Mouse (Mus musculus) CH12.LX (cell line): ENCODE results near the gene Zfhx3. TPM values are rescaled to one million over a fixed set of nuclear protein-coding genes. Genes with fewer than 3 reads are reported as not detected.

ENCODE experiments used
- DNase-seq: peaks from one replicate; pipeline ENCODE4 v3.0.0-alpha.2; 2013; ENCODE audit errors: extremely low read depth
- H3K27ac ChIP-seq: 2 replicates; pipeline ENCODE4 v1.5.1; 2012; ENCODE audit warnings: low read depth, mild to moderate bottlenecking, control low read depth, moderate library complexity; ENCODE audit not compliant: insufficient read depth
- H3K27me3 ChIP-seq: replicated peaks from 2 replicates; pipeline ENCODE3; 2012; ENCODE audit warnings: inconsistent platforms
- H3K36me3 ChIP-seq, 2 experiments: replicated peaks in 1 of 2; 2 replicates each; pipeline versions ENCODE3 to v1.6.1; 2012; ENCODE audit warnings: inconsistent platforms in 1 of 2, low read length in 1 of 2, mild to moderate bottlenecking in 1 of 2, mixed read lengths in 1 of 2, moderate library complexity in 1 of 2; ENCODE audit not compliant: control insufficient read depth in 1 of 2, insufficient read depth in 1 of 2
- H3K4me1 ChIP-seq, 2 experiments: 2 replicates each; pipeline ENCODE4 v1.6.1; 2012; ENCODE audit warnings: inconsistent platforms in 1 of 2, moderate library complexity in 1 of 2; ENCODE audit not compliant: insufficient read depth in 2 of 2, control insufficient read depth in 1 of 2
- H3K4me2 ChIP-seq: 2 replicates; pipeline ENCODE4 v1.6.1; 2012; ENCODE audit warnings: low read depth, mild to moderate bottlenecking, control low read depth; ENCODE audit not compliant: poor library complexity, insufficient read depth, severe bottlenecking
- H3K4me3 ChIP-seq, 3 experiments: fragments of 150-350 bp in 1 of 3; sonication (generic) in 1 of 3; replicated peaks in 1 of 3; 2 replicates each; pipeline versions ENCODE3 to v1.5.1; 2011 to 2012; ENCODE audit warnings: low read depth in 2 of 3, low read length in 2 of 3, mild to moderate bottlenecking in 2 of 3, moderate library complexity in 2 of 3, control low read depth in 1 of 3, improper control_type of control experiment in 1 of 3, inconsistent platforms in 1 of 3, mixed read lengths in 1 of 3; ENCODE audit not compliant: poor library complexity in 1 of 3
- H3K79me2 ChIP-seq: replicated peaks from 2 replicates; pipeline ENCODE4 v1.6.1; 2012; ENCODE audit warnings: mild to moderate bottlenecking, moderate library complexity; ENCODE audit not compliant: control insufficient read depth, poor library complexity, insufficient read depth, severe bottlenecking; ENCODE audit errors: extremely low read depth
- H3K9ac ChIP-seq: 2 replicates; pipeline ENCODE4 v1.6.1; 2012; ENCODE audit warnings: low read depth, mild to moderate bottlenecking, control low read depth, moderate library complexity; ENCODE audit not compliant: insufficient read depth
- H3K9me3 ChIP-seq: replicated peaks from 2 replicates; pipeline ENCODE3; 2012; ENCODE audit warnings: low read length, inconsistent platforms, mixed read lengths
- BHLHE40 ChIP-seq: IDR thresholded peaks from 2 replicates; pipeline ENCODE4 v1.6.1; 2011; ENCODE audit warnings: mild to moderate bottlenecking, low read depth, low read length, improper control_type of control experiment
- CHD2 ChIP-seq: IDR thresholded peaks from 2 replicates; pipeline ENCODE4 v1.6.1; 2011; ENCODE audit warnings: low read length, improper control_type of control experiment
- CTCF ChIP-seq, 2 experiments: IDR thresholded peaks in 1 of 2; conservative IDR thresholded peaks in 1 of 2; 2 replicates each; pipeline ENCODE4 v1.5.1; 2011 to 2012; ENCODE audit warnings: low read depth in 2 of 2, low read length in 2 of 2, improper control_type of control experiment in 1 of 2, inconsistent platforms in 1 of 2, mild to moderate bottlenecking in 1 of 2, moderate library complexity in 1 of 2
- E2F4 ChIP-seq: IDR thresholded peaks from 2 replicates; pipeline ENCODE4 v1.6.1; 2011; ENCODE audit warnings: low read depth, low read length, improper control_type of control experiment; ENCODE audit not compliant: insufficient replicate concordance
- ELF1 ChIP-seq: IDR thresholded peaks from 2 replicates; pipeline ENCODE4 v1.6.1; 2014; ENCODE audit warnings: low read depth, mild to moderate bottlenecking, inconsistent platforms, low read length, improper control_type of control experiment
- EP300 ChIP-seq: IDR thresholded peaks from 2 replicates; pipeline ENCODE4 v1.6.1; 2011; ENCODE audit warnings: low read length, improper control_type of control experiment
- ETS1 ChIP-seq: conservative IDR thresholded peaks from 2 replicates; pipeline ENCODE4 v1.6.1; 2012; ENCODE audit warnings: low read depth, mild to moderate bottlenecking, inconsistent platforms, low read length, improper control_type of control experiment, moderate library complexity
- IRF4 ChIP-seq: IDR thresholded peaks from 2 replicates; pipeline ENCODE4 v1.6.1; 2014; ENCODE audit warnings: low read depth, mild to moderate bottlenecking, inconsistent platforms, low read length, improper control_type of control experiment
- JUN ChIP-seq: IDR thresholded peaks from 2 replicates; pipeline ENCODE4 v1.6.1; 2011; ENCODE audit warnings: low read depth, mild to moderate bottlenecking, low read length, improper control_type of control experiment, moderate library complexity; ENCODE audit not compliant: insufficient read depth
- KAT2A ChIP-seq: IDR thresholded peaks from 2 replicates; pipeline ENCODE4 v1.6.1; 2012; ENCODE audit warnings: low read length, improper control_type of control experiment, inconsistent platforms; ENCODE audit not compliant: insufficient replicate concordance
- MAX ChIP-seq: IDR thresholded peaks from 2 replicates; pipeline ENCODE4 v1.6.1; 2011; ENCODE audit warnings: low read length, improper control_type of control experiment
- MEF2A ChIP-seq: IDR thresholded peaks from 2 replicates; pipeline ENCODE4 v1.6.1; 2014; ENCODE audit warnings: low read depth, mild to moderate bottlenecking, inconsistent platforms, low read length, improper control_type of control experiment, borderline replicate concordance
- MXI1 ChIP-seq: IDR thresholded peaks from 2 replicates; pipeline ENCODE4 v1.6.1; 2011; ENCODE audit warnings: mild to moderate bottlenecking, low read depth, low read length, improper control_type of control experiment
- MYC ChIP-seq: IDR thresholded peaks from 2 replicates; pipeline ENCODE4 v1.6.1; 2011; ENCODE audit warnings: low read depth, mild to moderate bottlenecking, improper control_type of control experiment, low read length
- NELFE ChIP-seq: IDR thresholded peaks from 2 replicates; pipeline ENCODE4 v1.6.1; 2011; ENCODE audit warnings: low read depth, low read length, improper control_type of control experiment
- NRF1 ChIP-seq: IDR thresholded peaks from 2 replicates; pipeline ENCODE4 v1.6.1; 2014; ENCODE audit warnings: low read depth, mild to moderate bottlenecking, inconsistent platforms, low read length, improper control_type of control experiment, moderate library complexity
- RAD21 ChIP-seq: IDR thresholded peaks from 2 replicates; pipeline ENCODE4 v1.6.1; 2011; ENCODE audit warnings: low read depth, mild to moderate bottlenecking, low read length, improper control_type of control experiment, moderate library complexity
- RCOR1 ChIP-seq: conservative IDR thresholded peaks from 2 replicates; pipeline ENCODE4 v1.6.1; 2012; ENCODE audit warnings: low read depth, mild to moderate bottlenecking, inconsistent platforms, low read length, improper control_type of control experiment
- SMC3 ChIP-seq: IDR thresholded peaks from 2 replicates; pipeline ENCODE4 v1.6.1; 2011; ENCODE audit warnings: low read depth, low read length, improper control_type of control experiment
- TBP ChIP-seq: conservative IDR thresholded peaks from 2 replicates; pipeline ENCODE4 v1.6.1; 2011; ENCODE audit warnings: low read depth, low read length, improper control_type of control experiment
- TCF12 ChIP-seq: IDR thresholded peaks from 2 replicates; pipeline ENCODE4 v1.6.1; 2014; ENCODE audit warnings: low read depth, mild to moderate bottlenecking, inconsistent platforms, low read length, improper control_type of control experiment
- ZC3H11A ChIP-seq: IDR thresholded peaks from 2 replicates; pipeline ENCODE4 v1.6.1; 2012; ENCODE audit warnings: low read depth, mild to moderate bottlenecking, inconsistent platforms, low read length, improper control_type of control experiment
- ZKSCAN1 ChIP-seq: IDR thresholded peaks from 2 replicates; pipeline ENCODE4 v1.6.1; 2012; ENCODE audit warnings: low read depth, inconsistent platforms, low read length, improper control_type of control experiment, borderline replicate concordance
- dilution Hi-C: fragments of 300-500 bp; cut with MboI; formaldehyde crosslinking; loops from 2 replicates; pipeline ENCODE4 v1.14.3; 2020; ENCODE audit warnings: low sequenced_read_pairs; ENCODE audit not compliant: extremely low pct_unique_long_range_greater_than_20kb, extremely low pct_ligation_motif_present
- in situ Hi-C: fragments of 300-500 bp; cut with MboI; formaldehyde crosslinking; loops from 3 replicates; pipeline ENCODE4 v1.14.3; 2019; ENCODE audit warnings: low sequenced_read_pairs, low pct_ligation_motif_present, low pct_unique_long_range_greater_than_20kb, mixed read lengths
- polyA plus RNA-seq: library from polyadenylated mRNA; unstranded; fragments of >175 nt; gene quantifications from 2 replicates; pipeline ENCODE4 v1.2.1, GENCODE M21; 2012; ENCODE audit warnings: low read depth; ENCODE audit not compliant: insufficient read length
- total RNA-seq, 2 experiments: library from RNA; depleted of rRNA; stranded (reverse); fragments of 300-350 nt in 1 of 2; fragments of >200 nt in 1 of 2; gene quantifications; 2 replicates each; pipeline ENCODE4 v1.2.3; 2012 to 2014

Gene Zfhx3
- total and polyA plus RNA-seq, 3 experiments = 0.05 to 0.76 (median 0.68) TPM

DNA sequence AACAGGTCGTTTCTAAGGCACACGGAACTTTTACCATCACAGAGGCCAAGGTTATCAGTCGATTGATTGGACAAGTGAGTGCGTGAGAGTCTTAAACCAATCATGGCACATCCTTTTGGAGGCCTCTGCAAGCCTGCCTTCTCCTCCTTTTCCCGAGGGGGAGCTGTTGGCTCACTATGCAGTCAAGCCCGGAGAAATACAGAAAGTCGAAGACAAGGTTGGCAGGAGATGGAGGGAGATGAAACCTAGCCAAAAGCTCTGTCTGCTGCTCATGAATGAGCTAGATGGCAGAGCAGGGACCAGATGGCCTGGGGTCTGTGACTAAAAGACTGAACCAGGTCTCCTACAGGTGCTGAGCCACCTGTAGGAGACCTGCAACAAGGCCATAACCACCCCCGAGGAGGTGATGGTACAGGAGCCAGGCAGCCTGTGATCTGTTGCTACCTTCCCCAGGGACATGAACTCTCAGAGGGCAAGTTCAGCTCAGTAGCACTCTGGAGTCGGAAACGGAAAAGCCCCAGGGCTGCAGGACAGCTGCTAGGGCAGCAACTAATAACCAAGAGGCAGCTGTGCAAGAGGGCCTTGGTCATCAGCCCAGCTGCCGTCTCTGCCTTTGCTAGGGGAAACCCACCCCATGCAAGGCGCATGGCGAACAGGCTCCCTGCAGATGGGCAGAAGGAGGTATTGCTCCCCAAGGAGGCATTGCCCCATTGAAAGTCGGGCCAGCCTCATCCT, 848.3 kb downstream of the Zfhx3 start:
- Histone ChIP-seq H3K9ac (no peak overlapping the region), H3K4me2 (peak overlapping the region; percentile 41), H3K79me2 (no peaks in the 10 kb centered on the region), H3K4me1 (peaks cover 3 to 18% of the 10 kb centered on the region in 2 experiments; a peak in 3 of 4 replicates), H3K36me3 (peaks cover 6 to 28% of the 10 kb centered on the region in 2 experiments), H3K9me3 (peaks cover 35% of the 10 kb centered on the region), H3K4me3 (no peak overlapping the region), H3K27ac (no peak overlapping the region), H3K27me3 (peaks cover 20% of the 10 kb centered on the region)
- dilution Hi-C loops = no loop called here
- in situ Hi-C loops = no loop called here
- peak; percentile 90 for DNase-seq
- TF ChIP-seq KAT2A = no peak
- TF ChIP-seq JUN = no peak
- no peak for TF ChIP-seq E2F4
- TF ChIP-seq MXI1 = peak; percentile 17; the same call in 1 of the 2 replicates
- peak; percentile 58 for TF ChIP-seq IRF4
- 0 out of 2 replicates have a peak, but pooled peaks have one; percentile 59 for TF ChIP-seq MYC
- peak; percentile 75 for TF ChIP-seq ETS1
- peak; percentile 45 for TF ChIP-seq NRF1
- TF ChIP-seq CHD2 = peak; percentile 49
- TF ChIP-seq BHLHE40 = peak; percentile 46; the same call in 1 of the 2 replicates
- TF ChIP-seq NELFE = no peak
- peak; percentile 49; the same call in 1 of the 2 replicates for TF ChIP-seq RCOR1
- peak; percentile 48; the same call in 1 of the 2 replicates for TF ChIP-seq MEF2A
- peak; percentile 67 for TF ChIP-seq EP300
- peak; percentile 11 to 48; a peak in 2 of 4 replicates for TF ChIP-seq CTCF (conservative IDR thresholded peaks at IDR 0.05 in 1 of 2, IDR thresholded peaks at IDR 0.05 in 1 of 2; ENCODE audit: low read depth in 2 of 2, low read length in 2 of 2)
- TF ChIP-seq ZC3H11A = no peak
- no peak for TF ChIP-seq TBP
- TF ChIP-seq TCF12 = peak; percentile 98
- peak; percentile 40 for TF ChIP-seq RAD21
- 0 out of 2 replicates have a peak, but pooled peaks have one; percentile 37 for TF ChIP-seq ELF1
- TF ChIP-seq MAX = peak; percentile 72
- no peak; the same call in 1 of the 2 replicates for TF ChIP-seq SMC3
- TF ChIP-seq ZKSCAN1 = no peak
